Mouse (Mus musculus): ENCODE data around the gene Pla2g4f.

Pla2g4f gene

DNA sequence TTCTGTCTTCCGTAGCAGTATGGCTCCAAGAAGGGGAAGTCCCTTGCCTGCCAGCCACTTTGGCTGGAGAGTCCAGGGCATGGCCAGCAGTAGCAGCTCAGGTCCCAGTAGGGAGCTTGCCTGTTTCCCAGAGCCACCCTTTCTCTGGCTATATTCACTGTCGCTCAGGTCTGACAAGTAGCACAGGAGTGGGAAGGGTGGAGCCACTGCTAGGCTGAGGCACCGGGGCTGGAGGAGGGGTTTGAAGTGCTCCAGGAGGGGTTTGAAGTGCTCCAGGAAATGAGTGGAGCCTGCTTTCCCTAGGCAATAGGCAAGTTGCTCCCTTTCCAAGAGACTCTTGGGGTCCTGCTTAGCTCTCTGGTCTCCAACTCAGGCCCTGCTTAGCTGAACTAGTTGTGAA, at the start of gene Pla2g4f:
Gene Pla2g4f, minus strand, starts transcription at position 190 of the 400 bp plus-strand sequence.
- in situ Hi-C loops (cut with MboI, MseI) = no loop called here

DNA sequence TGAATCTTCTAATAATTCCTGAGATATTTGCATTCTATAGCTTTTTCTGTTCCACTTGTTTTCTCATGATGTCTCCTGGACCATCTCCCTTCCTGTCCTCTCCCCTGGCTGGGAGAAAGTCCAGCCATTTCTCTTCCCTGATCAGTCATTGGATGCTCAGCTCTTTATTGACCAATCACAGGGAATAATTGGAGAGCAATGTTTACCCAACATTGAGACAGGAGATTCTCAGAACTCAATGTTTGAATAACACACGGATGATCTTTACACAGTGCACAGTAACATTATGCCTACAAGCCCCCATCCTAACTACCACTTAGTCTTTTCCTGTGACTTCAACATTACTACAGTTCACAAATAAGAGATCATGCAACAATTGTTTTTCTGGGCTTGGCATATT, 46.5 kb upstream of the Pla2g4f start:
- in situ Hi-C loops (cut with MboI, MseI) = no loop called here

DNA sequence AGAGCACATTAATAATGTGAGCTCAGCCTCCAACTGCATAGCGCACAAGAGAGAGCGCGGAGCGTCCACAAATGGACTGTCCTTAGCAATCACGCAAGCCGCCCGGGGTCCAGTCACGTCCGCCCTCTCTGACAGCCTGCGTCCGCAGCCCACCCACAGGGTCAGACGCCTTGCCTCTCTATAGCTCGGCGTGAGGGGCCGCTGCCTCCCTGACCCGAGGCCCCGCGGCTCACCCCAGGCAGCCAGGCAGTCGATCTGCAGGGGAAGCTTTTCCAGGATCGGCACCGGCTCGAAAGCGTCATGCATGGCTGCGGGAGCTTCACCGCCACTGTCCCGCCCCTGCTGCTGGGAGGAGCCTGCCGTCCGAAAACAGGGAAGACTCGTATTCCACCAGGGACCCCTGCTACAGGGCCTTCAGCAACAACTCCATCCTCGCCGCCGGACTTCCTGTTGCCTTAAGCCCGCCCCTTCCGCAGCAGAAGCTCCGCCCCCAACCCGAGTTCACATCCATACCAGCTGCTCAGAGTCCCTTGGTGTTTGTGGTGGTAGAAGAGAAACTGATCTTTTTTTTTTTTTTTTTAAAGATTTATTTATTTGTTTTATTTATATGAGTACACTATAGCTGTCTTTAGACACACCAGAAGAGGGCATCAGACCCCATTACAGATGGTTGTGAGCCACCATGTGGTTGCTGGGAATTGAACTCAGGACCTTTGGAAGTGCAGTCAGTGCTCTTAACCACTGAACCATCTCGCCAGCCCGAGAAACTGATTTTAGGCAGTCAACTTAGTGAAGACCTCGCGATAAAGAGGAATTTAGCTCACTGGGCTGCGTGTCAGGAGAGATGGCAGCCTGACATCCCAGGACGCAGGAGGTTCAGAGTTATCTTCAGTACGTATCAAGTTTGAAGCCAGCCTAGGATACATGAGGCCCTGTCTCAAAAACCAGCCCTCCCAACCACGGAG, 39.0 kb upstream of the Pla2g4f start, which contains the start of gene Vps39:
Gene Vps39, minus strand, starts transcription at position 456 of the 965 bp plus-strand sequence.
- in situ Hi-C loops (cut with MboI, MseI) = no loop called here

DNA sequence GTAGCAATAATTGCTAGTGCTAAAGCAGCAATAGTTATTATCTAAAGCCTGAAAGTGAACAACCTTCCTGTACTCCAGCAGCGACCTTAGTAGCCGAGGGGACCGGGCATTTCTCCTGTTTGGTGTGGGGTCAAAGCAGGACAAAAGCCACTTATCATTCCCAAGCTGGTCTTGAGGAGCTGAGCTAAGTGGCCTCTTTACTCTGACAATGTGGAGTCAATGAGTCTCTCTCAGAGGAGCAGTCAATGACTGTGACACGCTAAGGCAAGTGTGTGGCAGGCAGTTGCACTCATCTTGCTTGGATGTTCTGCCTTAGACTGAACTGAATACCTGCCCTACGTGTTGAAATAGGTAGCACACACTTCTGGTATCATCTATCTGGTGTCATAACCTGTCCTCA, 37.4 kb upstream of the Pla2g4f start:
- in situ Hi-C loops (cut with MboI, MseI) = no loop called here

DNA sequence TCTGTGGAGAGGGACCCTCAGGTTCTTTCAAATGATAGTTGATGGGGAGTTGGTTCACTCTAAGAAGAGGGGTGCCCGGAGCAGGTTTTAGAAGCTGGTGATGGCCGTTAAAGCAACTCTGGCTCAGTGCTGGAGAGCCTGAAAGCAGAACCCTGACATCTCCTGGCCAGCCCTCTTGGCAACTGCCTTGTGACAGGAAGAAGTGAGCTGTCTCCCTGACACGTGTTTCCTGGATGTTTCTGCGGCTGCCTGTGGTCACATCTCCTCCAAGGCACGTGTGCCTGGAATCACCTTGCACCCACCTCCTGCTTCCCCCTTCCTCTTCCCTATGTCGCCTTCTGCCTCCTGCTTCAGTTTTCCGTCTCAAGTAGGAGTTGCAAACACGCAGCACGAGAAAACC, 34.2 kb upstream of the Pla2g4f start:
- in situ Hi-C loops (cut with MboI, MseI) = loop anchor here (25.0 kb wide), 1 partner anchor 1211 kb away; no protein-coding TSS in a partner anchor

DNA sequence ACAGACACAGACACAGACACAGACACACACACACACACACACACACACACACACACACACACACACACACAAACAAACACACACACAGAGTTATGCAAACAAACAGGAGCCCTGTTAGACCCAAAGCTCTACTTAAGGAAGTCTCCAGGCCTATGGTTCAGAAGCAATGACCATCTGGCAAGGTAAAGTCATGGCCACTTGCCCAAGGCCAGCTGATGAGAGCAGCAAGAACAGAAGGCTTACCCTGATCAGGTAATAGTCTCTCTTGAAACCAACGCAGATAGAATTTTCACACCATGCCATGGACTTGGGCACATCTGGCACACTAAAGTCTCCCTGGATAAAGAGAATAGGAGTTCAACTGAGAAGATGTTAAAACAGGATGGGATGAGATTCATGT, 27.8 kb upstream of the Pla2g4f start:
- in situ Hi-C loops (cut with MboI, MseI) = loop anchor here (25.0 kb wide), 1 partner anchor 1204 kb away; no protein-coding TSS in a partner anchor

DNA sequence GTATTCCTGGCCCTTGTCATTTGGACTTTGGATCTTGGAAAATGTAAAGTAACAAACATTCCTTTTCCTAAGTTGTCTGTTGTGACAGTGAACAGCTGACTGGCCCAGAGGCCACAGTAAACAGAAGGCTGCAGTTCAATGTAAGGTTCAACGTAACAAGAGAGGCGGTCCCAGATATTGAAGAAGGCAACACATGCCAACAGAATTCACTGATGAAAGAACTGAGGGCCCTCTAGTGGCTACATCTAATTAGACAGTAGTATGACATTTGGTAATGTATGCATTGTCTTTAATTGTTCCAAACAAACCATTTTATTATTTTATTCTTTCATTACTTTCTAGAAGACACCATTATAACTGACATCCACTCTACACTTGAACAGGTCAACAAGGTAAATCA, 23.9 kb upstream of the Pla2g4f start:
- in situ Hi-C loops (cut with MboI, MseI) = loop anchor here (25.0 kb wide), 1 partner anchor 1201 kb away; no protein-coding TSS in a partner anchor

DNA sequence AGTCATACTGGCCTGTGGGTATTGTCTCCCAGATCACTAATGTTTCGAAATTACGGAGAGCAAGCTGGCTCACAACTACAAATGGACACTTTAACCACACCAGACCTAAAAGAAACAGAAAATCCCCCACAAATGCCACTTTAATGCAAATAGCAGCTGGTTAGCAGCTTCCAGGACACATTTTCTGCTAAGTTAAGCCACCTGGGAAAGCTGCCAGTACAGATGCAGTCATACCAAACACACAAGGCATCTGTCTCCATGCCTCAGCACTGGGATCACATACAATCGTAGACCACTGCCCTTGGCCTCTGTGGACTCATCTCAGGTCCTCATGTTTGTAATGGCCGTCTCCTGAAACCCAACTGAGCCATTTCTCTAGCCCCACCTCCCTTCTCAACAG, 17.6 kb upstream of the Pla2g4f start:
- in situ Hi-C loops (cut with MboI, MseI) = loop anchor here (25.0 kb wide), 1 partner anchor 1194 kb away; no protein-coding TSS in a partner anchor

DNA sequence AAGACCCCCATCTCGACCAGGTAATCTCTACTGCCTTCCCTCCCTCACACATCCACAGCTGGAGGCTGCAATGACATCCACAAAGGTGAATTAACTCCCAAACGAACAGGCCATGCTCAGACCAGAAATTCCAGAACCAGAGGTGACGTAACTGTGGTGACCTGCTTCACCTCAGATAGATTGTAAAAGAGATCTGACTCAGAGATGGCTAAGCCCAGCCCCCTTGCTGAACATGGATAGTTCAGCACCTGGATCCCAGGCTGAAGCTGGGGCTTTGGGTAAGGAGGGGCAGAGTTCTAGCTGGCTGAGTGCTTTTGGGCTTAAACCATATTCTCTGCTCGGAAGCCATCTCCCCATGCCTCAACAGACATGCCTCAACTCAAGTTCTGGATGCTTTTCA, 1.1 kb upstream of the Pla2g4f start:
- in situ Hi-C loops (cut with MboI, MseI) = no loop called here

DNA sequence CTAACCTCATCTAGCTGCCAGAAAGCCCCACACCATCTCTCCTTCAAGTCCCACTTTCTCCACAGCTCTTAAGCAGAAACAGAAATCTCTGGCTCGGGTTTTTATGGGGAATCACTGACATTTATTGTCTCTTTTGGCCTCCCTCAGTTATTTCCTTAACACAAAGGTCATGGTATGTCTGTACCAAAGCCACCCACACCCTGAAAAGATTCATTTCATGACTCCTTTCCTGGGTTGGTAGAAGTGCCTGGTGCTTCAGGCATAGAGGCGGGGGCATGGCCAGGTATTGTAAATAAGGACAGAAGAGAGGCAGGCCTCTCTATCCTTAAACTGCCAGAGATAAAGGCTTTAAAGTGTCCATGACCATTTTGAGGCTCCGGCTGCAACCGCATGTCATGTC, 522 bp upstream of the Pla2g4f start:
- in situ Hi-C loops (cut with MboI, MseI) = no loop called here

DNA sequence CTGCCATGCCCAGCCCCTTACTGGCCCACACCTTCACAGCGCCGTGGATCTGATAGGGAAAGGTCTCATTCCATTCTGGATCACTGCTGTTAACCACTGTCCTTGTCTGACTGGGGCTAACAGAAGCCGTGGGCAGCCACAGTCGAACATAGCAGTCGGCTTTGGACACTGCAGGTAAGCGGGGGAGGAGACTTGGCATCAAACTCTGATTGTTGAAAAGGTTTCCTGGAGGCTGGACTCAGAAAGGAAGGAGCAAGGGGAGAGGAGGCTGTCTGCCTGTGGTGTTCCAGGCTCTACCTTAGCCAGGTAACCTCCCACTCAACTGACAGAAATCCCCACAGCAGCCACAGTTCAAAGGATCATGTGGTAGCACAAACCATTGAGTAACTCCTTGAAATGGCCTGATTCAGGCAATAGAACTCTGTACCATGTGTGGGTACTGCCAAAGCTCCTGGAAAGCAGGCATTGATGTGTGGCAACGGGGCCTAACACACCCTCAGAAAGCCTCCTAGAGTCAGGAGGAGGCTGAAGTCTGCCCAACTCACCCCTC, 1.6 kb downstream of the Pla2g4f start:
- in situ Hi-C loops (cut with MboI, MseI) = no loop called here

DNA sequence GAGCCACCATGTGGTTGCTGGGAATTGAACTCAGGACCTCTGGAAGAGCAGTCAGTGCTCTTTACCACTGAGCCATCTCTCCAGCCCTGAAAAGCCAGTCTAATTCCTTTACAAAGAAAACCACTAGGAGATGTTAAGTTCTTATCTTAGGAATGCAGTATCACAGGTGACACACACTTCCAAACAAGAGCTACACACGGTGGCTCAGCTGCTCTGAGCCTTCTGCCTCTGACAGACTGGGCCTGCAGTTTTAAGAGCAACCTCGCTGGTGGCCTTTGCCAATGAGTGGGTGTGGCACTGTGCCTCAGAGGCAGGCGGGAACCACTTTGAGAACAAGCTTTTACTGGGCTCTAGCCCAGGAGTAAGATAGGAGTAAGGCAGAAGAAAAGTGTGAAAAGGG, 9.9 kb downstream of the Pla2g4f start:
- in situ Hi-C loops (cut with MboI, MseI) = no loop called here

DNA sequence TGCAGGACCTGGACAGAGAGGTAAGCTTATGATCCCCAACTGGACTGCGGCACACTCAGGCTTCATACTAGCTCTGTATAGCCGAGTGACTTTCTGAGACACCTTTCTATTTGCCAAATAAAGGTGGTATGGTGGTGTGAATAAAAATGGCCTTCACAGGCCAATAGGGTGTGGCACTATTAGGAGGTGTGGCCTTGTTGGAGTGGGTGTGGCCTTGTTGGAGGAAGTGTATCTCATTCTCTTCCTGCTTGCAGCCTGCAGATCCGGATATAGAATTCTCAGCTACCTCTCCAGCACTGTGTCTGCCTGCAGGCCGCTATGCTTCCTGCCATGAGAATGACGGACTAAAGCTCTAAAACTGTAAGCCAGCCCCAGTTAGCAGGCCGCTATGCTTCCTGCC, 12.9 kb downstream of the Pla2g4f start:
- in situ Hi-C loops (cut with MboI, MseI) = no loop called here

DNA sequence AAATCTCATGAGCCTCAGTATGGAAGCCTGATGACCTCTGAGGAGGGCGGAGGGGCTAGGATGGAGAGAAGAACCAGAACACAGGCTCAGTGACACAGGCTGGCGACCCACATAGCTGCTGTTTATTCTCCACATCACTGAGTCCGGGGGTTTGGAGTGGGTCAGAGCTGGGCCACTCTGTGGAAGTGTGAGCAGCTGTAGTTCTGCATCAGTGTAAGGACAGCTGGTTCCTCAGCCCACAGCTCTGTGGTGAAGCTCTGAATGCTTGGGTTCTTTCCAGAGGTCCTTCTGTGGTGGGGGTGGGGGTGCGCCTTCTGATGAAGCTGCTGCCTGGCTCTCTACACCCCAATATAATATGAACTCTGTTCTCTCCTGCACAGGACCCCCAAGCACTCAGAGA, 14.1 kb downstream of the Pla2g4f start:
- in situ Hi-C loops (cut with MboI, MseI) = no loop called here

DNA sequence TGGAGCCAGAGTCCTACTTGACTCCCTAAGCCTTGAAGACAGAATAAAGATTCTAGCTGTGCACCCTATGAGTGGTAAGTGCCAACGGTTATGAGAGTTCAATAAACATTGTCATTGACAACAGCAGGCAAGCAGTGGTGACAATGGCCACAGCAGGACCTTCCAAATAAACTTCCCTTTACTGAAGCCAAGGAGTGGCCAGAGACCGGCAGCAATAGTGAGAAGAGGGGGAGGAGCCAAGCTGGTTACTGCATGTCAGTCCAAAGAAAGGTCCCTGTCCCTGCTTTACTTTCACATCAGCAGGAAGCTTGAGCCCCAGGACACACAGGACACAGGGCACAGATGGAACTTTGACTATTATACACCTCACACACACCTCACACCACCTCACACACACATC, 17.8 kb downstream of the Pla2g4f start:
- in situ Hi-C loops (cut with MboI, MseI) = no loop called here

DNA sequence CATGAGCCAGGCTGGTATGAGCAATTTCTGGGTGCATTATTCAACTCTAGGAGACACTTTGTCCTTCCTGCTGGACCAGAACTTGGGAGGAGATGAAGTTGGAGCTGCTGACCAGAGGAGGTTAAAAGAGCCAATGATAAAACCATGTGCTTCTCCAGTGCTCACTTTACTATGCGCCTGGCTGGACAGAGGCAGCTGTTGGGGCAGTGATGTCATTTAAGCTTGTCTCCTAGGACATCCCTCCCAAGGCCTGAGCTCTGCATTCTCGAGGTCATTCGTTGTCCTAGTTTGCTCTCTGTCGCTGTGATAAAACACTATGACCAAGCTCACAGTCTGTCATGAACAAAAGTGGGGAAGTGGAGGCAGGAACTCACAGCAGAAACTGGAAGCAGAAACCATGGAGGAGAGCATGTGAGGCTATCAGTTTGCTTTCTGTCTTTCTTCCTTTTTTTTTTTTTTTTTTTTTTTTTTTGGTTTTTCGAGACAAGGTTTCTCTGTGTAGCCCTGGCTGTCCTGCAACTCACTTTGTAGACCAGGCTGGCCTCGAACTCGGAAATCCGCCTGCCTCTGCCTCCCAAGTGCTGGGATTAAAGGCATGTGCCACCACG, 22.4 kb downstream of the Pla2g4f start:
- in situ Hi-C loops (cut with MboI, MseI) = no loop called here

DNA sequence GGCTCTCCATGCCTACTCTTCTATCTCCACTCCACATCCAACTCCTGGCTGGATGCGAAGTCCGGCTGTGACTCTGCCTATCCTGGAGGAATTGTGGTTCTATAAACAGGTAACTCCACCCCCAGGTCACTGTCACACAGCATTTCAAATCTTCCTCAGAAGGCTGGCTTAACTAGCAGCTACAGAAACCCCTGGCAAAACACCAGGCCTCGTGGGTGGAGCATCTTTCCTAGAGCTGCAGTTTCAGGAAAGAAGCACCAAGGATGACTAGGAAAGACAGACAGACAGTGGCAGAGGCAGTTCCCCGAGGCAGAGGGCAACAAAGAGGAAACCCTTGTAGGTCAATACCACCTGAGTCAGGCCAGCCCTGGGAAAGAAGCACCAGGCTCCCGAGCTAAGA, 25.0 kb downstream of the Pla2g4f start, which contains the start of gene Pla2g4d:
Gene Pla2g4d, minus strand, starts transcription at position 203 of the 400 bp plus-strand sequence.
- in situ Hi-C loops (cut with MboI, MseI) = loop anchor here (10.0 kb wide), 1 partner anchor 1086 kb away; no protein-coding TSS in a partner anchor

DNA sequence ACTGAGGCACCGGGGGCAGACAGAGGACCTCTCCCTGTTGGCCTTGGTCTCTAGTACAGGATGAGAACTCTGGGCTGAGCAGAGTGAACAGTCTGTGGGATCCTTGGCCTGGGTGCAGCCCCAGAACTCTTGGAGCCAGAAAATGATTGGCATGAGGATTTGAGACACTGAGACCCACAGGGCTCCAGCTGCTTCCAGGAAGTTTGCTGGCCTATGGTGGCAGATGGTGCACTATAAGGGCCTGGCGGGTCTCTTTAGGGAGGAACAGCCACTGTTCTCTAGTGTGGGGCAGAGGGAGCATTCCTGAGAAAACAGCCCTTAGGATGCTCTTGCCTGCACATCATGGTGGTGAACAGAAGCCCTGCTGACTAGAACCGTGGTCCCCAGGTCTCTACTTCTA, 25.6 kb downstream of the Pla2g4f start:
- in situ Hi-C loops (cut with MboI, MseI) = loop anchor here (10.0 kb wide), 1 partner anchor 1086 kb away; no protein-coding TSS in a partner anchor

DNA sequence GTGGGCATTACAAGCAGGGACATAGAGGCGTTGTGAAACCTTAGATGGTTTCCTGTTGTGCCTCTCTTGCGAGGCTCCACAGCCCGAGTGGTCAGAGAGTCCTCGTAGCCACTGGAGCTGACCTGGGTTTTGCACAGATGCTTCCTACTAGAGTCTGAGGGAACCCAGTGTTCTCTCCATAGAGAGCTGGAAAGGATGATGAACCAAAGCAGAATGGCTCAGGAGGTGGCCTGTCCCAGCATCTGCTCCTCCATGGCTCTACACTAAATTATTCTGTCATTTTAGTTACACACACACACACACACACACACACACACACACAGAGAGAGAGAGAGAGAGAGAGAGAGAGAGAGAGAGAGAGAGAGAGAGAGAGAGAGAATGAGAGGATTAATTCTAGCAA, 28.3 kb downstream of the Pla2g4f start:
- in situ Hi-C loops (cut with MboI, MseI) = loop anchor here (10.0 kb wide), 1 partner anchor 1089 kb away; no protein-coding TSS in a partner anchor

DNA sequence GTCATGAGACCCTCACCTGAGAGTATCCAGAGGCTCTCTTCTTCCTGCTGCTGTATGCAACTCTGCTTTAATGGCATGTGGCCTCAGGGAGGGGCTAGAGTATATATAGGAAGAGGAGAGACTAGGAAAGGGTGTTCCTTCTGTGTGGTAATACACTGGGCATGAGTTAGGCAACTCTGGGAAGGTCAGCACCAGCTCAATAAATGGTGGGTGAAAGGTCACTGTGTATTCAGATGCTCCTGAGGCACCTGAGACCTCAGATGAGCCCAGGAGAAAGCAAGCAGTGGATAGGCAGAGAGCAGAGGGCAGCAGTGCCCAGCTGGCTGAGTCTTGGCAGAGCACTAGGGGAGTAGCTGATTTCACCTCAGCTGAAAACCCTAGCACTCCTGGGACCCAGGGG, 29.3 kb downstream of the Pla2g4f start:
- in situ Hi-C loops (cut with MboI, MseI) = loop anchor here (10.0 kb wide), 1 partner anchor 1090 kb away; no protein-coding TSS in a partner anchor

DNA sequence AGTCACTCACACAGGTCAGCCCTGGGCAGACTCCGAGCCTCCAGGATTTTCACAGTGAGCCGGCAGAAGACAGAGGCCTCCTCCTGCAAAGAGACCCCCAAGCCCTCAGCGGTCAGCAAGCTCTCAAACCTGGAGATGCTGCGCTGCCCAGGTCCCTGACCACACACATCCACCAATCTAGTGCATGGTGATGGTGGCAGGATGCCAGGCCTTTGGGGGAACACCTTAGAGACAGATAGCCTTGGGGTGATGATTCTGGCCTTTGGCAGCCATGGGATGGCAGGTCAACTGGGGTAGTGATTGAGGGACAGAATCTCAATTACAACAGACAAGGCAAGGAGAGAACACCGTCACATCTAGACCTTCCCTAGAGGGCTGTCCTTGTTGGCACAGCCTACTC, 29.9 kb downstream of the Pla2g4f start:
- in situ Hi-C loops (cut with MboI, MseI) = loop anchor here (10.0 kb wide), 1 partner anchor 1091 kb away; no protein-coding TSS in a partner anchor

DNA sequence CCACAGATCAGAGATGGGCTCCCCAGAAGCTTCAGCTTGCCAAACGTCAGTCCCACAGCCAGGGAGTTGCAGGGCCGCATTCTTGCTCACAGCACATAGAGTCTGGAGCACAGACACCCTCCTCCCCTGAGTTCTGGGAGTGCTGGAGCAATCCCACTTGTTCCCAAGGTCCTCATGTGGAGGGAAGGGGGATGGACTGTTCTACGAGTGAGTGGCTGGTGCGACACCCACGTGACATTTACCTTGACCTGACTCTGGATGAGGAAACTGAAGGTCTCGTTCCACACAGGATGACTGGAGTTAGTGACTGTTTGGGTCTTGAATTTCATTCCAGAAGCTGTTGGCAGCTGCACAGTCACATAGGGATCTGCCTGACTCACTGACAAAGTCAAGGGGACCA, 30.4 kb downstream of the Pla2g4f start:
- in situ Hi-C loops (cut with MboI, MseI) = loop anchor here (10.0 kb wide), 1 partner anchor 1091 kb away; no protein-coding TSS in a partner anchor

Data from T-helper 1 cell (primary cell).